Mouse (Mus musculus) embryonic facial prominence, embryonic 11.5 days (tissue): ENCODE data around the gene Rftn1. TPM values are rescaled to one million over a fixed set of nuclear protein-coding genes. Genes with fewer than 3 reads are reported as not detected.

Experiments
- ATAC-seq: fragments of 200-750 bp; cut with Nextera tagmentation; replicated peaks from 2 replicates; pipeline ENCODE4 v1.8.0; 2017; ENCODE audit warnings: low read depth; ENCODE audit not compliant: insufficient number of reproducible peaks, low FRiP score, low TSS enrichment
- DNase-seq: peaks from one replicate; pipeline ENCODE4 v3.0.0-alpha.2; 2015; ENCODE audit warnings: low spot score
- H3K27ac ChIP-seq: fragments of 300-500 bp; sonication (generic); replicated peaks from 2 replicates; pipeline ENCODE4 v1.5.1; 2014; ENCODE audit warnings: mild to moderate bottlenecking, low read depth, low read length, control low read depth
- H3K27me3 ChIP-seq: fragments of 300-500 bp; sonication (generic); 2 replicates; pipeline ENCODE4 v1.6.1; 2014; ENCODE audit warnings: mild to moderate bottlenecking, low read length, moderate library complexity, mixed read lengths; ENCODE audit not compliant: control insufficient read depth, insufficient read depth
- H3K36me3 ChIP-seq: fragments of 300-500 bp; sonication (generic); replicated peaks from 2 replicates; pipeline ENCODE4 v1.6.1; 2014; ENCODE audit warnings: low read depth, mild to moderate bottlenecking, low read length, moderate library complexity, mixed read lengths; ENCODE audit not compliant: control insufficient read depth, insufficient read depth
- H3K4me1 ChIP-seq: fragments of 300-500 bp; sonication (generic); 2 replicates; pipeline ENCODE4 v1.6.1; 2014; ENCODE audit warnings: low read length, mixed read lengths; ENCODE audit not compliant: control insufficient read depth, insufficient read depth
- H3K4me2 ChIP-seq: fragments of 300-500 bp; sonication (generic); 2 replicates; pipeline ENCODE4 v1.6.1; 2014; ENCODE audit warnings: low read depth, mild to moderate bottlenecking, control low read depth, low read length, moderate library complexity
- H3K4me3 ChIP-seq: fragments of 300-500 bp; sonication (generic); 2 replicates; pipeline ENCODE4 v1.5.1; 2014; ENCODE audit warnings: low read depth, low read length, control low read depth
- H3K9ac ChIP-seq: fragments of 300-500 bp; sonication (generic); replicated peaks from 2 replicates; pipeline ENCODE4 v1.6.1; 2014; ENCODE audit warnings: mild to moderate bottlenecking, control low read depth, low read length
- H3K9me3 ChIP-seq: fragments of 300-500 bp; sonication (generic); replicated peaks from 2 replicates; pipeline ENCODE4 v1.6.1; 2016; ENCODE audit warnings: mild to moderate bottlenecking, low read length, inconsistent platforms, mixed read lengths; ENCODE audit not compliant: control insufficient read depth
- WGBS: fragments of 180-500 bp; shearing (Covaris S2); extraction: QIAGEN DNeasy Blood & Tissue Kit; methylation state at CpG from one replicate; pipeline ENCODE4 v1.1.7; 2014; 5-methylcytosine and 5-hydroxymethylcytosine counted together
- polyA plus RNA-seq: library from polyadenylated mRNA; unstranded; fragments of >200 nt; fragmentation: Nextera tagmentation; extraction: Ambion mirVana; gene quantifications from 2 replicates; pipeline ENCODE4 v1.2.1, GENCODE M21; 2014

Gene Rftn1
- polyA plus RNA-seq, 1 experiment from 2014 or later, result 6.5 TPM

GRCm38 (mm10) chr17:49993631-49994030 is 196.8 kb downstream of the Rftn1 start:
- ATAC-seq, result no peak
- Histone ChIP-seq H3K9ac (no peak overlapping the region), H3K9me3 (no peaks in the 10 kb centered on the region), H3K27me3 (no peaks in the 10 kb centered on the region), H3K4me3 (no peak overlapping the region), H3K4me2 (no peak overlapping the region), H3K4me1 (no peaks in the 10 kb centered on the region), H3K36me3 (no peaks in the 10 kb centered on the region), H3K27ac (no peak overlapping the region)
- WGBS, result 71% methylated on average over 3 of the region's 3 CpGs
- DNase-seq, result no peak

GRCm38 (mm10) chr17:49992625-49993603 is 197.6 kb downstream of the Rftn1 start:
- Histone ChIP-seq H3K9ac (no peak overlapping the region), H3K4me1 (no peaks in the 10 kb centered on the region), H3K27ac (no peak overlapping the region), H3K9me3 (no peaks in the 10 kb centered on the region), H3K36me3 (no peaks in the 10 kb centered on the region), H3K4me2 (no peak overlapping the region), H3K4me3 (no peak overlapping the region), H3K27me3 (no peaks in the 10 kb centered on the region)
- 69% methylated on average over 11 of the region's 11 CpGs for WGBS
- ATAC-seq (no peak), DNase-seq (peak; percentile 0)

GRCm38 (mm10) chr17:49989583-49989982 is 200.9 kb downstream of the Rftn1 start:
- no peak overlapping the region for H3K4me3 ChIP-seq
- no peaks in the 10 kb centered on the region for H3K36me3 ChIP-seq
- H3K27me3 ChIP-seq, result no peaks in the 10 kb centered on the region
- H3K4me1 ChIP-seq, result no peaks in the 10 kb centered on the region
- no peak overlapping the region for H3K9ac ChIP-seq
- no peak overlapping the region for H3K27ac ChIP-seq
- 71% methylated on average over 8 of the region's 8 CpGs for WGBS
- no peaks in the 10 kb centered on the region for H3K9me3 ChIP-seq
- H3K4me2 ChIP-seq, result no peak overlapping the region
- ATAC-seq (no peak), DNase-seq (no peak)

GRCm38 (mm10) chr17:49987095-49987494 is 203.4 kb downstream of the Rftn1 start:
- Histone ChIP-seq H3K4me1 (no peaks in the 10 kb centered on the region), H3K9ac (no peak overlapping the region), H3K4me3 (no peak overlapping the region), H3K9me3 (no peaks in the 10 kb centered on the region), H3K36me3 (no peaks in the 10 kb centered on the region), H3K4me2 (no peak overlapping the region), H3K27ac (no peak overlapping the region), H3K27me3 (no peaks in the 10 kb centered on the region)
- DNase-seq (no peak), ATAC-seq (no peak)
- WGBS, result 93% methylated on average over 6 of the region's 6 CpGs

GRCm38 (mm10) chr17:49983478-49983877 is 207.0 kb downstream of the Rftn1 start:
- H3K9ac ChIP-seq, result no peak overlapping the region
- no peaks in the 10 kb centered on the region for H3K9me3 ChIP-seq
- no peaks in the 10 kb centered on the region for H3K27me3 ChIP-seq
- DNase-seq (no peak), ATAC-seq (no peak)
- no peak overlapping the region for H3K27ac ChIP-seq
- H3K36me3 ChIP-seq, result no peaks in the 10 kb centered on the region
- 70% methylated on average over 5 of the region's 5 CpGs for WGBS
- no peak overlapping the region for H3K4me2 ChIP-seq
- no peaks in the 10 kb centered on the region for H3K4me1 ChIP-seq
- H3K4me3 ChIP-seq, result no peak overlapping the region

GRCm38 (mm10) chr17:49982611-49983390 is 207.7 kb downstream of the Rftn1 start:
- H3K9me3 ChIP-seq, result no peaks in the 10 kb centered on the region
- no peaks in the 10 kb centered on the region for H3K36me3 ChIP-seq
- H3K27me3 ChIP-seq, result no peaks in the 10 kb centered on the region
- no peak overlapping the region for H3K9ac ChIP-seq
- no peak overlapping the region for H3K27ac ChIP-seq
- H3K4me1 ChIP-seq, result no peaks in the 10 kb centered on the region
- H3K4me2 ChIP-seq, result no peak overlapping the region
- DNase-seq (no peak), ATAC-seq (no peak)
- 75% methylated on average over 6 of the region's 6 CpGs for WGBS
- H3K4me3 ChIP-seq, result no peak overlapping the region

- Histone ChIP-seq H3K27ac (no peak overlapping the region), H3K36me3 (no peaks in the 10 kb centered on the region), H3K9me3 (no peaks in the 10 kb centered on the region), H3K4me2 (no peak overlapping the region), H3K4me3 (no peak overlapping the region), H3K27me3 (no peaks in the 10 kb centered on the region), H3K9ac (no peak overlapping the region), H3K4me1 (no peaks in the 10 kb centered on the region)
- DNase-seq (no peak), ATAC-seq (no peak)
- 80% methylated on average over 4 of the region's 4 CpGs for WGBS
Measured at GRCm38 (mm10) chr17:49981591-49981990, 208.9 kb downstream of the Rftn1 start.
